Mouse (Mus musculus) liver, postnatal 0 days (tissue): ENCODE measurements around the gene Vmn2r27. TPM values are rescaled to one million over a fixed set of nuclear protein-coding genes. Genes with fewer than 3 reads are reported as not detected.
A peak's percentile ranks its signal among the peaks of the same experiment; 100 is the strongest.

Experiments used
- ATAC-seq: fragments of 200-750 bp; cut with Nextera tagmentation; 2 replicates; pipeline ENCODE4 v1.8.0; 2017; ENCODE audit warnings: mild to moderate bottlenecking, moderate library complexity
- DNase-seq: peaks from one replicate; pipeline ENCODE4 v3.0.0-alpha.2; 2016
- H3K27ac ChIP-seq: fragments of 300-500 bp; sonication (generic); 2 replicates; pipeline ENCODE4 v1.5.1; 2014; ENCODE audit warnings: antibody characterized with exemption, moderate library complexity, mild to moderate bottlenecking, low read depth
- H3K27me3 ChIP-seq: fragments of 300-500 bp; sonication (generic); 2 replicates; pipeline ENCODE4 v1.6.1; 2014; ENCODE audit warnings: low read length, control low read depth, mixed read lengths; ENCODE audit not compliant: insufficient read depth
- H3K36me3 ChIP-seq: fragments of 300-500 bp; sonication (generic); replicated peaks from 2 replicates; pipeline ENCODE4 v1.6.1; 2014; ENCODE audit warnings: mild to moderate bottlenecking, control low read depth, low read length, moderate library complexity, mixed read lengths; ENCODE audit not compliant: insufficient read depth
- H3K4me1 ChIP-seq: fragments of 300-500 bp; sonication (generic); 2 replicates; pipeline ENCODE4 v1.6.1; 2014; ENCODE audit warnings: antibody characterized with exemption, mild to moderate bottlenecking, control low read depth; ENCODE audit not compliant: insufficient read depth
- H3K4me2 ChIP-seq: fragments of 300-500 bp; sonication (generic); 2 replicates; pipeline ENCODE4 v1.6.1; 2014; ENCODE audit warnings: low read depth, mild to moderate bottlenecking, low read length, moderate library complexity, mixed read lengths
- H3K4me3 ChIP-seq: fragments of 300-500 bp; sonication (generic); 2 replicates; pipeline ENCODE4 v1.5.1; 2014; ENCODE audit warnings: low read depth, low read length
- H3K9ac ChIP-seq: fragments of 300-500 bp; sonication (generic); replicated peaks from 2 replicates; pipeline ENCODE4 v1.6.1; 2014; ENCODE audit warnings: mild to moderate bottlenecking, moderate library complexity
- H3K9me3 ChIP-seq: fragments of 300-500 bp; sonication (generic); 2 replicates; pipeline ENCODE4 v1.6.1; 2016; ENCODE audit warnings: mild to moderate bottlenecking, control low read depth, low read length, mixed read lengths
- CTCF ChIP-seq: sonication (generic); IDR thresholded peaks from 2 replicates; pipeline ENCODE4 v1.5.1; 2016; ENCODE audit warnings: antibody characterized with exemption, low read depth
- EP300 ChIP-seq: IDR thresholded peaks from 2 replicates; pipeline ENCODE4 v1.6.1; 2016; ENCODE audit warnings: antibody characterized with exemption, low read depth, mild to moderate bottlenecking
- WGBS: fragments of 180-500 bp; shearing (Covaris S2); extraction: QIAGEN DNeasy Blood & Tissue Kit; methylation state at CpG from one replicate; pipeline ENCODE4 v1.1.7; 2014; ENCODE audit not compliant: insufficient replicate concordance; 5-methylcytosine and 5-hydroxymethylcytosine counted together
- polyA plus RNA-seq: library from polyadenylated mRNA; unstranded; fragments of >200 nt; fragmentation: Nextera tagmentation; extraction: Ambion mirVana; gene quantifications from 2 replicates; pipeline ENCODE4 v1.2.1, GENCODE M21; 2015

The Vmn2r27 gene
- polyA plus RNA-seq, result not detected in 2 replicates

- no peak for ATAC-seq
- no peak for DNase-seq
These were observed at the start of gene Vmn2r27 for GRCm38 (mm10) chr6:124231756-124232155. TSS of gene Vmn2r27 (minus strand) at chr6:124231856.

GRCm38 (mm10) chr6:124278291-124278690 is 46.6 kb upstream of the Vmn2r27 start:
- ATAC-seq (no peak), DNase-seq (no peak)
- no peaks in the 10 kb centered on the region for H3K9me3 ChIP-seq
- no peaks in the 10 kb centered on the region for H3K36me3 ChIP-seq
- no peak overlapping the region for H3K4me3 ChIP-seq
- TF ChIP-seq CTCF (no peak), EP300 (no peak)
- H3K9ac ChIP-seq, result no peak overlapping the region
- no peaks in the 10 kb centered on the region for H3K27me3 ChIP-seq
- no peaks in the 10 kb centered on the region for H3K4me1 ChIP-seq
- H3K27ac ChIP-seq, result peak overlapping the region; percentile 16; the same call in 1 of the 2 replicates
- no peak overlapping the region for H3K4me2 ChIP-seq
- 65% methylated on average over 5 of the region's 5 CpGs for WGBS

More at GRCm38 (mm10) chr6:124231756-124232155, at the start of gene Vmn2r27:
- H3K4me1 ChIP-seq, result no peaks in the 10 kb centered on the region
- H3K27ac ChIP-seq, result no peak within 1 kb of the TSS
- 71% methylated on average over 1 of the region's 1 CpGs for WGBS
- no peak within 1 kb of the TSS for H3K4me3 ChIP-seq
- H3K9ac ChIP-seq, result no peak within 1 kb of the TSS
- H3K9me3 ChIP-seq, result no peaks in the 10 kb centered on the region
- TF ChIP-seq CTCF (no peak), EP300 (no peak)
- no peaks in the 10 kb centered on the region for H3K27me3 ChIP-seq
- no peaks in the 10 kb centered on the region for H3K36me3 ChIP-seq
- no peak within 1 kb of the TSS for H3K4me2 ChIP-seq

GRCm38 (mm10) chr6:124277641-124278040 is 46.0 kb upstream of the Vmn2r27 start:
- Histone ChIP-seq H3K4me1 (no peaks in the 10 kb centered on the region), H3K4me2 (no peak overlapping the region), H3K27ac (no peak overlapping the region; the same call in 1 of the 2 replicates), H3K27me3 (no peaks in the 10 kb centered on the region), H3K4me3 (no peak overlapping the region), H3K36me3 (no peaks in the 10 kb centered on the region), H3K9ac (no peak overlapping the region), H3K9me3 (no peaks in the 10 kb centered on the region)
- DNase-seq (no peak), ATAC-seq (no peak)
- WGBS, result 70% methylated on average over 5 of the region's 5 CpGs
- TF ChIP-seq EP300 (no peak), CTCF (no peak)

- Histone ChIP-seq H3K9me3 (no peaks in the 10 kb centered on the region), H3K27me3 (no peaks in the 10 kb centered on the region), H3K4me1 (no peaks in the 10 kb centered on the region), H3K36me3 (no peaks in the 10 kb centered on the region), H3K4me3 (no peak overlapping the region), H3K27ac (peak overlapping the region; percentile 55), H3K9ac (no peak overlapping the region), H3K4me2 (peak overlapping the region; percentile 35; the same call in 1 of the 2 replicates)
- ATAC-seq (peak; percentile 93), DNase-seq (peak; percentile 21)
- TF ChIP-seq EP300 (no peak), CTCF (no peak)
- WGBS, result 31% methylated on average over 5 of the region's 5 CpGs
These were observed 41.7 kb upstream of the Vmn2r27 start for GRCm38 (mm10) chr6:124273231-124273880.

GRCm38 (mm10) chr6:124262696-124263095 is 31.0 kb upstream of the Vmn2r27 start:
- no peaks in the 10 kb centered on the region for H3K4me1 ChIP-seq
- no peaks in the 10 kb centered on the region for H3K27me3 ChIP-seq
- H3K4me3 ChIP-seq, result no peak overlapping the region
- ATAC-seq, result peak; percentile 66
- H3K9me3 ChIP-seq, result no peaks in the 10 kb centered on the region
- no peak overlapping the region for H3K27ac ChIP-seq
- WGBS, result 1% methylated on average over 3 of the region's 3 CpGs
- H3K36me3 ChIP-seq, result no peaks in the 10 kb centered on the region
- H3K9ac ChIP-seq, result no peak overlapping the region
- peak; percentile 81 for DNase-seq
- TF ChIP-seq CTCF (peak; percentile 85), EP300 (no peak)
- H3K4me2 ChIP-seq, result no peak overlapping the region

- Histone ChIP-seq H3K4me3 (no peak overlapping the region), H3K36me3 (no peaks in the 10 kb centered on the region), H3K4me1 (no peaks in the 10 kb centered on the region), H3K27ac (no peak overlapping the region), H3K27me3 (no peaks in the 10 kb centered on the region), H3K9me3 (no peaks in the 10 kb centered on the region), H3K4me2 (no peak overlapping the region), H3K9ac (no peak overlapping the region)
- WGBS, result 34% methylated on average over 7 of the region's 14 CpGs
- ATAC-seq, result no peak
- peak; percentile 75 for DNase-seq
- no peak for TF ChIP-seq EP300
- peak; percentile 80 for TF ChIP-seq CTCF
These were observed 28.7 kb upstream of the Vmn2r27 start for GRCm38 (mm10) chr6:124260198-124260931.
